Mouse (Mus musculus) megakaryocyte-erythroid progenitor cell, adult 5 weeks (primary cell): ENCODE measurements around the gene Timd2. TPM values are rescaled to one million over a fixed set of nuclear protein-coding genes. Genes with fewer than 3 reads are reported as not detected.

Experiments
- polyA plus RNA-seq: library from polyadenylated mRNA; stranded (reverse); fragments of >175 nt; gene quantifications from 2 replicates; pipeline ENCODE4 v1.2.3, GENCODE M21; 2012

Timd2 gene
- polyA plus RNA-seq = not detected in 2 replicates

GRCm38 (mm10) chr11:46706664-46707356 is at the start of gene Timd2:
Gene Timd2 (minus strand): TSS chr11:46707061.

DNA sequence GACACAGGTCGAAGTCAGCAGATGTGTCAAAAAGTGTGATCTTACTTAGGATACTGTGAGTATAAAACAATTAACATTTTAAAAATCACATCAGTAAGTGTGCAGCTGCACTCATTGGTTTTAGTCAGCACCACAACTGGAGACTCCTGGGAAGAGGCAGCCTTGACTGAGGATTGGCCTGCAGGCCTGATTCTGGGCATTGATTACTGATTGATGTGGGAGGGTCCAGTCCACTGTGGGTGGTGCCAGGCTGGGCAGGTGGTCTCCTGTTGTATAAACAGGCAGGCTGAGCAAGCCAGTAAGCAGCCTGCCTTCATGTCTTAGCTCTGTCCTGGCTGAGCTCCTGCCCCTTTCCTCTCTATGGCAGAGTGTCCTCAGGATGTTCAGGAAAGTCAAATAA is 28.2 kb upstream of the Timd2 start, which contains the start of gene Havcr1:
TSS of gene Havcr1 (plus strand) at position 5 of the 400 bp plus-strand sequence.

DNA sequence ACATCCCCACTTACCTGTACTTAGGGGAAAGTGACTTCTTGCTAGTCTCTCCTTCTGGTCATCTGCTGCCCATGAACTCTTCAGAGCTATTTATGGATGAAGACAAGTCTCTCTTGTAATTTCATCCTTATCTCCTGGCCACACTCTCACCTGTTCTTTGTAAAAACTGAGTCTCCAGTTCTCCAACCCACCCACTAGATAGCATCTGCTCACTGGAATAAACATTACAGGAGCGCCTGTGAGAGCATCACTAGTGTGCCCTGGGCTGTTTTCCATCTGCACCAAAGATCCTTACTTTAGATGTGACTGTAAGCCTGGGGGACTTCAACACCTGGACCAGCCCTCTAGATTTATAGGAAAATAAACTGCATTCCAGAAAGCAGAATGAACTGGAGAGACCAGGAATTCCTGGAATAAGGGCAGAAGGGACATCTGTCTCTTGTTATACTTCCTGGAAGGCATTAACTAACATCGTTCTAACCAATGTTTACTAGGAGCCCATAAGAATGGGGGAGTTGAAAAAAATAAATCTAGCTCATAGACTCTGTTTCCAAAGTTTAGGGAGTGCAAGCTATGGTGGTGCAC is 77.6 kb downstream of the Timd2 start, which contains the start of gene Dppa1:
TSS of gene Dppa1 (minus strand) at position 51 of the 585 bp plus-strand sequence.

Other genes with a start within 250 kb of the Timd2 start
- not detected in 2 replicates for gene Gm12169, start 182.8 kb downstream of the Timd2 start, polyA plus RNA-seq
- not detected in 2 replicates for gene BC053393, start 135.5 kb downstream of the Timd2 start, polyA plus RNA-seq
- gene Dppa1, start 77.8 kb downstream of the Timd2 start, polyA plus RNA-seq = not detected in 2 replicates
- gene Havcr1, start 28.0 kb upstream of the Timd2 start, polyA plus RNA-seq = not detected in 2 replicates
- not detected in 2 replicates for gene Timd4, start 103.7 kb upstream of the Timd2 start, polyA plus RNA-seq